12 mouse cellular contexts compared by ENCODE assay signal in genomic region chr10:84238279-84238963, GRCm38 (mm10).
A peak's percentile ranks its signal among the peaks of the same experiment; 100 is the strongest.
DNase-seq lines count a peak whose midpoint lies in the region; ATAC-seq and TF ChIP-seq lines count a peak whose summit lies in the region.
"Had no signal": no experiment of that assay in that cellular context is flagged by ENCODE, and none has a peak within 500 bp of the region (broad histone marks: within the 10 kb centered on the region; RNA-seq: fewer than 3 reads in every experiment).

No protein-coding gene starts in this region.

- H3K4me2 ChIP-seq in forebrain, embryonic 12.5 days, result no peak overlapping the region
- H3K4me2 ChIP-seq in midbrain, embryonic 12.5 days (replicated peaks), result no peak overlapping the region
- H3K4me2 ChIP-seq: heart, embryonic 13.5 days; liver, embryonic 13.5 days had no signal

- H3K4me3 ChIP-seq in forebrain, embryonic 12.5 days (replicated peaks), result no peak overlapping the region
- H3K4me3 ChIP-seq in midbrain, embryonic 12.5 days, result no peak overlapping the region
- no peak overlapping the region for H3K4me3 ChIP-seq in thymus, adult 2 months (ENCODE audit: control insufficient read depth, insufficient read depth, low read length)
- H3K4me3 ChIP-seq: heart, embryonic 13.5 days; liver, embryonic 13.5 days had no signal

- intact Hi-C loops in heart, postnatal 25 days (cut with DNase I), result no loop called here

- 44% methylated on average over 18 of the region's 18 CpGs for WGBS in forebrain, embryonic 12.5 days
- 58% methylated on average over 18 of the region's 18 CpGs for WGBS in midbrain, embryonic 12.5 days
- 75% methylated on average over 18 of the region's 18 CpGs for WGBS in thymus, adult 2 months

- ATAC-seq in forebrain, embryonic 12.5 days (ENCODE audit: low FRiP score), result peak; percentile 20; the same call in 1 of the 2 replicates
- ATAC-seq in midbrain, embryonic 12.5 days (ENCODE audit: low FRiP score, low read depth), result peak; percentile 70

- TF ChIP-seq POLR2A in thymus, adult 2 months (IDR thresholded peaks at IDR 0.05; ENCODE audit: control insufficient read depth, extremely low read depth, insufficient read depth, low read length, poor library complexity), result no peak

- TF ChIP-seq CTCF in thymus, adult 2 months (IDR thresholded peaks at IDR 0.05; ENCODE audit: borderline replicate concordance, control insufficient read depth, extremely low read depth, insufficient read depth, low read length, poor library complexity), result no peak

- H3K9me3 ChIP-seq in forebrain, embryonic 12.5 days, result peaks cover 27% of the 10 kb centered on the region
- peaks cover 21% of the 10 kb centered on the region for H3K9me3 ChIP-seq in midbrain, embryonic 12.5 days

- no peak overlapping the region for H3K9ac ChIP-seq in forebrain, embryonic 12.5 days
- H3K9ac ChIP-seq in midbrain, embryonic 12.5 days (replicated peaks), result no peak overlapping the region
- H3K9ac ChIP-seq: heart, embryonic 13.5 days; liver, embryonic 13.5 days had no signal

- peaks cover 10% of the 10 kb centered on the region for H3K4me1 ChIP-seq in forebrain, embryonic 12.5 days
- peaks cover 12% of the 10 kb centered on the region; the same call in 1 of the 2 replicates for H3K4me1 ChIP-seq in midbrain, embryonic 12.5 days
- H3K4me1 ChIP-seq in thymus, adult 2 months (replicated peaks; ENCODE audit: control insufficient read depth, insufficient read depth, low read length), result no peaks in the 10 kb centered on the region
- H3K4me1 ChIP-seq: liver, embryonic 13.5 days had no signal

- H3K27ac ChIP-seq in forebrain, embryonic 12.5 days, result 0 out of 2 replicates have a peak overlapping the region, but pooled peaks have one; percentile 25
- no peak overlapping the region for H3K27ac ChIP-seq in midbrain, embryonic 12.5 days (replicated peaks)
- H3K27ac ChIP-seq in thymus, adult 2 months (ENCODE audit: control insufficient read depth, insufficient read depth, low read length), result no peak overlapping the region
- H3K27ac ChIP-seq: heart, embryonic 13.5 days; liver, embryonic 13.5 days had no signal

- H3K27me3 ChIP-seq in forebrain, embryonic 12.5 days, result no peaks in the 10 kb centered on the region
- no peaks in the 10 kb centered on the region for H3K27me3 ChIP-seq in midbrain, embryonic 12.5 days
- no peaks in the 10 kb centered on the region for H3K27me3 ChIP-seq in thymus, adult 2 months (ENCODE audit: control insufficient read depth, insufficient read depth, low read length)
- H3K27me3 ChIP-seq: CH12.LX; heart, embryonic 13.5 days; liver, embryonic 13.5 days had no signal

- peak; percentile 12 to 26 for DNase-seq in layer of hippocampus, adult 18-20 months (ENCODE audit: low spot score in 2 of 2)
- DNase-seq in layer of hippocampus, postnatal 14 days (ENCODE audit: low spot score in 2 of 2), result no peak
- DNase-seq in ZHBTc4 (ENCODE audit: low read depth, low spot score), result peak; percentile 87
- no peak for DNase-seq in ovary, postnatal 10 days (ENCODE audit: low spot score)
- DNase-seq in heart, postnatal 25 days (ENCODE audit: low spot score), result no peak
- no peak for DNase-seq in thymus, adult 2 months
- DNase-seq: adrenal gland, postnatal 14 days; liver, embryonic 13.5 days had no signal

- H3K36me3 ChIP-seq in forebrain, embryonic 12.5 days (replicated peaks), result no peaks in the 10 kb centered on the region
- H3K36me3 ChIP-seq in midbrain, embryonic 12.5 days, result no peaks in the 10 kb centered on the region
- H3K36me3 ChIP-seq in thymus, adult 2 months (ENCODE audit: control insufficient read depth, insufficient read depth, low read length), result no peaks in the 10 kb centered on the region
- H3K36me3 ChIP-seq: heart, embryonic 13.5 days; liver, embryonic 13.5 days had no signal

Comparison
In these comparisons a context has a peak if more than half of its experiments do, and no peak if none do; other contexts are left out.
1. DNase-seq: peak in layer of hippocampus, adult 18-20 months (2 of 2) and ZHBTc4 (single experiment); none in layer of hippocampus, postnatal 14 days (0 of 2), ovary, postnatal 10 days (single experiment), heart, postnatal 25 days (single experiment) and thymus, adult 2 months (single experiment).